Mouse (Mus musculus) midbrain, postnatal 0 days (tissue): Measurements from ENCODE around the gene Ogdhl. TPM values are rescaled to one million over a fixed set of nuclear protein-coding genes. Genes with fewer than 3 reads are reported as not detected.

Source experiments
- ATAC-seq: fragments of 200-750 bp; cut with Nextera tagmentation; 2 replicates; pipeline ENCODE4 v1.8.0; 2017; ENCODE audit warnings: moderate number of reproducible peaks, mild to moderate bottlenecking, moderate TSS enrichment, moderate library complexity; ENCODE audit not compliant: low FRiP score
- DNase-seq: peaks from one replicate; pipeline ENCODE4 v3.0.0-alpha.2; 2015; ENCODE audit warnings: low spot score
- H3K27ac ChIP-seq: fragments of 300-500 bp; sonication (generic); 2 replicates; pipeline ENCODE4 v1.5.1; 2014; ENCODE audit warnings: low read depth, mild to moderate bottlenecking, low read length, mixed read lengths
- H3K27me3 ChIP-seq: fragments of 300-500 bp; sonication (generic); 2 replicates; pipeline ENCODE4 v1.6.1; 2014; ENCODE audit warnings: low read length, control low read depth, mixed read lengths; ENCODE audit not compliant: insufficient read depth
- H3K36me3 ChIP-seq: fragments of 300-500 bp; sonication (generic); 2 replicates; pipeline ENCODE4 v1.6.1; 2014; ENCODE audit warnings: low read length, control low read depth, mixed read lengths; ENCODE audit not compliant: insufficient read depth
- H3K4me1 ChIP-seq: fragments of 300-500 bp; sonication (generic); 2 replicates; pipeline ENCODE4 v1.6.1; 2014; ENCODE audit warnings: mild to moderate bottlenecking, control low read depth, antibody characterized with exemption, low read length, mixed read lengths; ENCODE audit not compliant: insufficient read depth
- H3K4me2 ChIP-seq: fragments of 300-500 bp; sonication (generic); 2 replicates; pipeline ENCODE4 v1.6.1; 2014; ENCODE audit warnings: low read depth, mild to moderate bottlenecking, low read length, mixed read lengths; ENCODE audit not compliant: poor library complexity, severe bottlenecking
- H3K4me3 ChIP-seq: fragments of 300-500 bp; sonication (generic); 2 replicates; pipeline ENCODE4 v1.5.1; 2014; ENCODE audit warnings: low read depth, mild to moderate bottlenecking, low read length, moderate library complexity
- H3K9ac ChIP-seq: fragments of 300-500 bp; sonication (generic); replicated peaks from 2 replicates; pipeline ENCODE4 v1.6.1; 2014; ENCODE audit warnings: mild to moderate bottlenecking, low read length, moderate library complexity, mixed read lengths; ENCODE audit not compliant: poor library complexity, severe bottlenecking
- H3K9me3 ChIP-seq: fragments of 300-500 bp; sonication (generic); 2 replicates; pipeline ENCODE4 v1.6.1; 2016; ENCODE audit warnings: low read length, control low read depth
- CTCF ChIP-seq: IDR thresholded peaks from 2 replicates; pipeline ENCODE4 v1.5.1; 2016; ENCODE audit warnings: antibody characterized with exemption, mild to moderate bottlenecking
- WGBS: fragments of 180-500 bp; shearing (Covaris S2); extraction: QIAGEN DNeasy Blood & Tissue Kit; methylation state at CpG from one replicate; pipeline ENCODE4 v1.1.7; 2014; 5-methylcytosine and 5-hydroxymethylcytosine counted together
- polyA plus RNA-seq: library from polyadenylated mRNA; unstranded; fragments of >200 nt; fragmentation: Nextera tagmentation; extraction: Ambion mirVana; gene quantifications from 2 replicates; pipeline ENCODE4 v1.2.1, GENCODE M21; 2015
- total RNA-seq: library from RNA; depleted of rRNA; stranded (reverse); fragments of >200 nt; gene quantifications from 2 replicates; pipeline ENCODE4 v1.2.3, GENCODE M21; 2014

The Ogdhl gene
- total and polyA plus RNA-seq, 2 experiments from 2014 or later, result 25.8 to 36.4 TPM

DNA sequence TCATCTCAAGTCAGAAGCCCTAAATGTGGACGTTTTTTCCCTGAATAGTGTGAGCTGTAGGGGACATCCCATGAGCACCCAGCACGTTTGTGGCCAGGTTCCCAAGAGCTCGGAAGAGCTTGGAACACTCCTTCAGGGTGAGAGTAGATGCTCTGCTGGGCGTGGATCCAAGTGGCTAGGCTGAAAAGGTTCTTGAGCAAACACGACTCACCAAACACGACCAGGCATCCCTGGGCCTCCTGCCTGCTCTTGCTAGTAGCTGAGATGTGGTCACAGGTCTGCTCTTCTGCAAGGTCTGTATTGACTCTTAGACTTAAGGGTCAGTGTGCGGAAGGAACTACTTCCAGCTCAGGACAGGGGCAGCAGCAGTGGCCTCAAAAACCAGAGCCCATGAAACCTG is 47.9 kb downstream of the Ogdhl start:
- Histone ChIP-seq H3K27me3 (no peaks in the 10 kb centered on the region), H3K27ac (no peak overlapping the region), H3K36me3 (no peaks in the 10 kb centered on the region), H3K9ac (no peak overlapping the region), H3K4me3 (no peak overlapping the region), H3K9me3 (no peaks in the 10 kb centered on the region), H3K4me2 (no peak overlapping the region), H3K4me1 (no peaks in the 10 kb centered on the region)
- DNase-seq, result no peak
- no peak for ATAC-seq
- TF ChIP-seq CTCF, result no peak
- WGBS, result 77% methylated on average over 7 of the region's 7 CpGs

DNA sequence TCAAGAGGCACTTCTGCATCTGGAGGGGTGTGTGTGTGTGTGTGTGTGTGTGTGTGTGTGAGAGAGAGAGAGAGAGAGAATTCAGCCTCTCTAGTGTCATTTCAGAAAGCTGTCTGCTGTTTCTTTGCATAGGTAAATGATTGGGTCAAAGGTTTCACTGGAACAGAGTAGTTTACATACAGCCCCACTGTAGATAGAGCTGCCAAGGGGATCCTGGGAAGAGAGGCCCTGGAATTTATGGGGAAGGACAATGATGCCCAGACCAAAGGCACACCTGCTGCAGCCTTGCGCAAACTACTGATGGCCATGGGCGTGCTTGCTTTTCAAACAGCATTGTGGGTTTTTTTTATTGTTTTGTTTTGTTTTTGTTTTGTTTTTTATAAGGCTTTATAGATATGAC is 50.7 kb downstream of the Ogdhl start:
- 86% methylated on average over 2 of the region's 2 CpGs for WGBS
- no peak for TF ChIP-seq CTCF
- ATAC-seq (no peak), DNase-seq (no peak)
- no peaks in the 10 kb centered on the region for H3K27me3 ChIP-seq
- no peaks in the 10 kb centered on the region for H3K9me3 ChIP-seq
- H3K36me3 ChIP-seq, result no peaks in the 10 kb centered on the region
- no peaks in the 10 kb centered on the region for H3K4me1 ChIP-seq
- H3K4me2 ChIP-seq, result no peak overlapping the region
- H3K4me3 ChIP-seq, result no peak overlapping the region
- no peak overlapping the region for H3K27ac ChIP-seq
- no peak overlapping the region for H3K9ac ChIP-seq

GRCm38 (mm10) chr14:32379395-32380098 is 57.7 kb downstream of the Ogdhl start:
- H3K27me3 ChIP-seq, result no peaks in the 10 kb centered on the region
- ATAC-seq, result no peak
- TF ChIP-seq CTCF, result no peak
- H3K4me1 ChIP-seq, result no peaks in the 10 kb centered on the region
- H3K36me3 ChIP-seq, result no peaks in the 10 kb centered on the region
- H3K4me3 ChIP-seq, result no peak overlapping the region
- no peak for DNase-seq
- H3K9ac ChIP-seq, result no peak overlapping the region
- no peak overlapping the region for H3K27ac ChIP-seq
- no peak overlapping the region for H3K4me2 ChIP-seq
- WGBS, result 17% methylated on average over 22 of the region's 22 CpGs
- no peaks in the 10 kb centered on the region for H3K9me3 ChIP-seq

DNA sequence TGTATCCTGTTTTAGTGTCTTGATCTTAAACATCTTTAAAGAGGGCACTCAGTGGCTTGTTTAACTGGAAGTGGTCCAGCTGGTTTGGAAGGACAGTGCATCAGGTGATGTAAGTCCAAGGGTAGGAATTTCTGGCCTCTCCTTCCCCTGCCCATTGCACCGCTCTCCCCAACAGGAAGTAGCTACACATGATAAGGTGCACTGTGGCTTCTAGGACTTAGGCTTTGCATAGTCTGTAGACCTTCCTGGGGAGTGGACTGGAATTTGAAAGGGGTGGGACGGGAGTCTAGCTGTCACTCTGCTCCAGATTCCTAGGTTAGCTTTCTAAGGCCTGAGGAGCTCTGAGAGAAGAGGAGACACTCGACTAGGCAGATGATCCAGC is 58.3 kb downstream of the Ogdhl start:
- no peak for ATAC-seq
- no peak for TF ChIP-seq CTCF
- DNase-seq, result no peak
- no peaks in the 10 kb centered on the region for H3K36me3 ChIP-seq
- H3K4me1 ChIP-seq, result no peaks in the 10 kb centered on the region
- no peak overlapping the region for H3K4me2 ChIP-seq
- H3K4me3 ChIP-seq, result no peak overlapping the region
- H3K9ac ChIP-seq, result no peak overlapping the region
- no peaks in the 10 kb centered on the region for H3K27me3 ChIP-seq
- no peak overlapping the region for H3K27ac ChIP-seq
- no peaks in the 10 kb centered on the region for H3K9me3 ChIP-seq
- 65% methylated on average over 3 of the region's 3 CpGs for WGBS

DNA sequence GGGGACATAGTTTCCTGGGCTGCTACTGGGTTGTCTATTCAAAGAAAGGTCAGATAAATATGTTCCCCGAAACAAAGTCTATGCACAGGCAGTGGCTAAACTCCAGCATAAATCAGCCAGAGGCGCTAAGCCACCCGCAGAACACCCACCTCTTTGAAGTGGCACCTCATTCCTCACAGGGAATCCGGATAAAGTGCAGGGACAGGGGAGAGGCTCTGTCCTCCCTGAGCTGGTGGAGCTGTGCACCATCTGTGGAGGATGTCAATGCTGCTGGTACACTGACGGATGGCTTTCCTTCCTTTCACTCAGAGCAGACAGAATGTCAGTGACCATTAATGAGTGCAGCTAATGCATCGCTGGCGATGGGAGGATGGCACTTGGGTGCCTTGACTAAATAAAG is 59.2 kb downstream of the Ogdhl start:
- no peak for TF ChIP-seq CTCF
- no peak overlapping the region for H3K9ac ChIP-seq
- no peaks in the 10 kb centered on the region for H3K36me3 ChIP-seq
- no peaks in the 10 kb centered on the region for H3K4me1 ChIP-seq
- no peaks in the 10 kb centered on the region for H3K27me3 ChIP-seq
- no peak overlapping the region for H3K27ac ChIP-seq
- H3K4me3 ChIP-seq, result no peak overlapping the region; the same call in 1 of the 2 replicates
- WGBS, result 37% methylated on average over 7 of the region's 7 CpGs
- no peak for ATAC-seq
- H3K4me2 ChIP-seq, result peak overlapping the region; percentile 18; the same call in 1 of the 2 replicates
- H3K9me3 ChIP-seq, result no peaks in the 10 kb centered on the region
- DNase-seq, result no peak

DNA sequence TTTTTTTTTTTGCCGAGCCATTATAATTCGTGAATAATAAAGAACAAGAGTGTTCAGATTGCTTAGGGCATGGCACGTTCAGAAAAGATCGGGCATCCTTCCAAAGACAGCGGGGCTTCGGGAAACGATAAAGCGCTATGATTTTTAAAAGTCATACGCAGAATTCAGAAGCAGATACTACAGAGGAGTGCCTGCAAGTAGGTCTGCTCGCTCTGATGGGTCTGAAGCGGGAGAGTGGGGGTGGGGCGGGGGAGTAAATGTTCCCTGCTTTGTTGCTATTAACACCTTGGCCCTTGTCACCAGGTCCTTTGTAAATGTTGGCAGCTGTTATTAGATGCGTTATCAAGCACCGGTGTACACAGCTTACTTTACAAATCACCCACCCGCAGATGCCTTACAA is 59.8 kb downstream of the Ogdhl start:
- no peak overlapping the region for H3K9ac ChIP-seq
- no peaks in the 10 kb centered on the region for H3K36me3 ChIP-seq
- peak overlapping the region; percentile 18; the same call in 1 of the 2 replicates for H3K4me2 ChIP-seq
- no peak overlapping the region for H3K27ac ChIP-seq
- no peaks in the 10 kb centered on the region for H3K27me3 ChIP-seq
- 34% methylated on average over 15 of the region's 15 CpGs for WGBS
- H3K4me3 ChIP-seq, result peak overlapping the region; percentile 1; the same call in 1 of the 2 replicates
- no peak for TF ChIP-seq CTCF
- no peak for ATAC-seq
- no peaks in the 10 kb centered on the region for H3K9me3 ChIP-seq
- DNase-seq, result peak; percentile 30
- no peaks in the 10 kb centered on the region for H3K4me1 ChIP-seq
